Mouse (Mus musculus) neural tube, embryonic 12.5 days (tissue): ENCODE data around the gene Rap2c. TPM values are rescaled to one million over a fixed set of nuclear protein-coding genes. Genes with fewer than 3 reads are reported as not detected.

Experiments
- ATAC-seq: fragments of 200-750 bp; cut with Nextera tagmentation; 2 replicates; pipeline ENCODE4 v1.8.0; 2017; ENCODE audit warnings: low read depth, mild to moderate bottlenecking, moderate TSS enrichment, moderate library complexity; ENCODE audit not compliant: low FRiP score
- H3K27ac ChIP-seq: fragments of 300-500 bp; sonication (generic); 2 replicates; pipeline ENCODE4 v1.5.1; 2016
- H3K27me3 ChIP-seq: fragments of 300-500 bp; sonication (generic); replicated peaks from 2 replicates; pipeline ENCODE4 v1.6.1; 2016; ENCODE audit warnings: mild to moderate bottlenecking
- H3K36me3 ChIP-seq: fragments of 300-500 bp; sonication (generic); 2 replicates; pipeline ENCODE4 v1.6.1; 2016; ENCODE audit warnings: mild to moderate bottlenecking
- H3K4me1 ChIP-seq: fragments of 300-500 bp; sonication (generic); 2 replicates; pipeline ENCODE4 v1.6.1; 2016
- H3K4me2 ChIP-seq: fragments of 300-500 bp; sonication (generic); replicated peaks from 2 replicates; pipeline ENCODE4 v1.6.1; 2016; ENCODE audit warnings: mild to moderate bottlenecking
- H3K4me3 ChIP-seq: fragments of 300-500 bp; sonication (generic); 2 replicates; pipeline ENCODE4 v1.5.1; 2016
- H3K9ac ChIP-seq: fragments of 300-500 bp; sonication (generic); 2 replicates; pipeline ENCODE4 v1.6.1; 2016; ENCODE audit warnings: mild to moderate bottlenecking
- H3K9me3 ChIP-seq: fragments of 300-500 bp; sonication (generic); 2 replicates; pipeline ENCODE4 v1.6.1; 2016; ENCODE audit warnings: mild to moderate bottlenecking
- WGBS: fragments of 180-500 bp; shearing (Covaris S2); methylation state at CpG from one replicate; pipeline ENCODE4 v1.1.7; 2016; 5-methylcytosine and 5-hydroxymethylcytosine counted together
- polyA plus RNA-seq: library from polyadenylated mRNA; unstranded; fragments of >200 nt; fragmentation: Nextera tagmentation; extraction: Ambion mirVana; gene quantifications from 2 replicates; pipeline ENCODE4 v1.2.1, GENCODE M21; 2016

The Rap2c gene
- polyA plus RNA-seq, 1 experiment from 2014 or later: 25.8 TPM

GRCm38 (mm10) chrX:50962955-50963354 lies 54.9 kb downstream of the Rap2c start:
- Histone ChIP-seq H3K9me3 (no peaks in the 10 kb centered on the region), H3K4me1 (no peaks in the 10 kb centered on the region), H3K36me3 (no peaks in the 10 kb centered on the region), H3K9ac (no peak overlapping the region), H3K4me3 (no peak overlapping the region), H3K4me2 (no peak overlapping the region), H3K27ac (no peak overlapping the region), H3K27me3 (no peaks in the 10 kb centered on the region)
- ATAC-seq: no peak
- 77% methylated on average over 6 of the region's 6 CpGs for WGBS

Other genes starting within 250 kb of the Rap2c start
- 2.3 and 3.2 TPM in 2 replicates for gene Stk26, start 177.0 kb downstream of the Rap2c start, polyA plus RNA-seq
- 0.09 TPM in 1 of 2 replicates, not detected in the other for gene Frmd7, start 75.3 kb downstream of the Rap2c start, polyA plus RNA-seq
- gene Mbnl3, start 188.5 kb upstream of the Rap2c start, polyA plus RNA-seq: 2.7 and 4.8 TPM in 2 replicates